In genomic region chr17:80775178-80775788, GRCm38 (mm10) we compare ENCODE assay signal across 13 mouse cellular contexts. TPM values are rescaled to one million over a fixed set of nuclear protein-coding genes. Genes with fewer than 3 reads are reported as not detected.
DNase-seq lines count a peak whose midpoint lies in the region; ATAC-seq and TF ChIP-seq lines count a peak whose summit lies in the region.
"Had no signal": no experiment of that assay in that cellular context is flagged by ENCODE, and none has a peak within 500 bp of the region (broad histone marks: within the 10 kb centered on the region; RNA-seq: fewer than 3 reads in every experiment).

No protein-coding gene starts in this region.

- H3K4me3 ChIP-seq in midbrain, embryonic 11.5 days (ENCODE audit: low read depth, low read length) = no peak overlapping the region
- H3K4me3 ChIP-seq in midbrain, postnatal 0 days (ENCODE audit: low read depth, low read length) = no peak overlapping the region
- H3K4me3 ChIP-seq: erythroblast, embryonic 14.5 days; limb, embryonic 15.5 days; midbrain, embryonic 13.5 days had no signal

- no peak for TF ChIP-seq CTCF in midbrain, postnatal 0 days (IDR thresholded peaks at IDR 0.05)

- no peak overlapping the region for H3K27ac ChIP-seq in midbrain, embryonic 11.5 days (ENCODE audit: low read depth, low read length)
- no peak overlapping the region for H3K27ac ChIP-seq in midbrain, postnatal 0 days (ENCODE audit: low read depth, low read length)
- H3K27ac ChIP-seq: limb, embryonic 15.5 days; midbrain, embryonic 13.5 days had no signal

- no peak overlapping the region for H3K9ac ChIP-seq in midbrain, embryonic 11.5 days (ENCODE audit: low read length)
- no peak overlapping the region for H3K9ac ChIP-seq in midbrain, postnatal 0 days (replicated peaks; ENCODE audit: low read length, poor library complexity, severe bottlenecking)
- H3K9ac ChIP-seq: limb, embryonic 15.5 days; midbrain, embryonic 13.5 days had no signal

- H3K36me3 ChIP-seq in midbrain, embryonic 11.5 days (ENCODE audit: control insufficient read depth, insufficient read depth, low read length) = no peaks in the 10 kb centered on the region
- no peaks in the 10 kb centered on the region for H3K36me3 ChIP-seq in midbrain, postnatal 0 days (ENCODE audit: insufficient read depth, low read length)
- H3K36me3 ChIP-seq: limb, embryonic 15.5 days; midbrain, embryonic 13.5 days had no signal

- H3K27me3 ChIP-seq in midbrain, embryonic 11.5 days (ENCODE audit: control insufficient read depth, insufficient read depth, low read length) = no peaks in the 10 kb centered on the region
- no peaks in the 10 kb centered on the region for H3K27me3 ChIP-seq in midbrain, postnatal 0 days (ENCODE audit: insufficient read depth, low read length)
- H3K27me3 ChIP-seq: limb, embryonic 15.5 days; midbrain, embryonic 13.5 days; Patski had no signal

- H3K9me3 ChIP-seq in midbrain, embryonic 11.5 days (ENCODE audit: control insufficient read depth, low read length) = no peaks in the 10 kb centered on the region
- H3K9me3 ChIP-seq in midbrain, postnatal 0 days (ENCODE audit: low read length) = no peaks in the 10 kb centered on the region
- H3K9me3 ChIP-seq: limb, embryonic 15.5 days; midbrain, embryonic 13.5 days had no signal

- intact Hi-C loops in gastrocnemius, postnatal 14 days (cut with DNase I; ENCODE audit: low total_unique reads) = no loop called here
- intact Hi-C loops in heart, postnatal 36 days (cut with DNase I) = no loop called here

- H3K4me2 ChIP-seq in midbrain, embryonic 11.5 days = no peak overlapping the region
- H3K4me2 ChIP-seq in midbrain, postnatal 0 days (ENCODE audit: low read depth, low read length, poor library complexity, severe bottlenecking) = no peak overlapping the region
- H3K4me2 ChIP-seq: limb, embryonic 15.5 days; midbrain, embryonic 13.5 days had no signal

- DNase-seq in gastrocnemius, postnatal 14 days = peak; percentile 38
- no peak for DNase-seq in gastrocnemius, adult 8-10 months (ENCODE audit: low spot score in 2 of 2)
- peak; percentile 64 for DNase-seq in midbrain, embryonic 11.5 days (ENCODE audit: low spot score, missing footprints)
- no peak for DNase-seq in midbrain, postnatal 0 days (ENCODE audit: low spot score)
- DNase-seq in heart, postnatal 36 days = peak; percentile 48 to 53
- DNase-seq in B cell, adult 2 months = no peak
- DNase-seq in kidney, postnatal 14 days = no peak
- DNase-seq in Muller cell, postnatal 12 days (ENCODE audit: inconsistent ontology term) = no peak
- DNase-seq: thymus, postnatal 25 days had no signal

- ATAC-seq in midbrain, embryonic 11.5 days (ENCODE audit: low FRiP score) = no peak
- no peak for ATAC-seq in midbrain, postnatal 0 days (ENCODE audit: low FRiP score)
- ATAC-seq: midbrain, embryonic 13.5 days; Patski had no signal

- H3K4me1 ChIP-seq in midbrain, embryonic 11.5 days (ENCODE audit: control insufficient read depth, insufficient read depth, low read length) = no peaks in the 10 kb centered on the region
- no peaks in the 10 kb centered on the region for H3K4me1 ChIP-seq in midbrain, postnatal 0 days (ENCODE audit: insufficient read depth, low read length)
- H3K4me1 ChIP-seq: midbrain, embryonic 13.5 days had no signal

- 79% methylated on average over 8 of the region's 8 CpGs for WGBS in midbrain, embryonic 11.5 days
- 79% methylated on average over 8 of the region's 8 CpGs for WGBS in midbrain, postnatal 0 days

RNA-seq across cellular contexts. Expression of gene Map4k3, which starts 47.0 kb away (rescaled TPM):
- 10 to 100 TPM; 16.4 to 17.3 TPM for total RNA-seq in gastrocnemius, postnatal 14 days (2021)
- 10 to 100 TPM; 11.9 to 12.7 (median 12.4) TPM for total RNA-seq in gastrocnemius, adult 8-10 months (2022)
- polyA plus RNA-seq in midbrain, embryonic 11.5 days (2014; fragmentation: Nextera tagmentation; extraction: Ambion mirVana) = 28.2 and 29.9 TPM in 2 replicates
- total RNA-seq in midbrain, postnatal 0 days (2014; rRNA removed) = 60.9 and 64.5 TPM in 2 replicates
- polyA plus RNA-seq in midbrain, postnatal 0 days (2015; fragmentation: Nextera tagmentation; extraction: Ambion mirVana) = 16.9 and 17.3 TPM in 2 replicates
- 10 to 100 TPM; 23.6 to 25.2 TPM for total RNA-seq in heart, postnatal 36 days (2021)
- polyA plus RNA-seq: erythroblast, embryonic 14.5 days had no signal

Comparison
In these comparisons a context has a peak if more than half of its experiments do, and no peak if none do; other contexts are left out.
1. DNase-seq: peak in gastrocnemius, postnatal 14 days (single experiment), midbrain, embryonic 11.5 days (single experiment) and heart, postnatal 36 days (2 of 2); none in gastrocnemius, adult 8-10 months (0 of 2), midbrain, postnatal 0 days (single experiment), B cell, adult 2 months (0 of 2), kidney, postnatal 14 days (single experiment) and Muller cell, postnatal 12 days (single experiment).